Mouse (Mus musculus) neural tube, embryonic 13.5 days (tissue): ENCODE results near the gene Rps6ka4. TPM values are rescaled to one million over a fixed set of nuclear protein-coding genes. Genes with fewer than 3 reads are reported as not detected.

Source experiments
- ATAC-seq: fragments of 200-750 bp; cut with Nextera tagmentation; 2 replicates; pipeline ENCODE4 v1.8.0; 2017; ENCODE audit warnings: low read depth, mild to moderate bottlenecking, moderate TSS enrichment, moderate library complexity
- H3K27ac ChIP-seq: fragments of 300-500 bp; sonication (generic); replicated peaks from 2 replicates; pipeline ENCODE4 v1.5.1; 2015; ENCODE audit warnings: moderate library complexity, mild to moderate bottlenecking, inconsistent platforms
- H3K27me3 ChIP-seq: fragments of 300-500 bp; sonication (generic); 2 replicates; pipeline ENCODE4 v1.6.1; 2015; ENCODE audit warnings: mild to moderate bottlenecking, inconsistent platforms
- H3K36me3 ChIP-seq: fragments of 300-500 bp; sonication (generic); 2 replicates; pipeline ENCODE4 v1.6.1; 2015; ENCODE audit warnings: mild to moderate bottlenecking, inconsistent platforms
- H3K4me1 ChIP-seq: fragments of 300-500 bp; sonication (generic); replicated peaks from 2 replicates; pipeline ENCODE4 v1.6.1; 2015; ENCODE audit warnings: inconsistent platforms
- H3K4me2 ChIP-seq: fragments of 300-500 bp; sonication (generic); 2 replicates; pipeline ENCODE4 v1.6.1; 2015; ENCODE audit warnings: inconsistent platforms, mild to moderate bottlenecking, moderate library complexity
- H3K4me3 ChIP-seq: fragments of 300-500 bp; sonication (generic); 2 replicates; pipeline ENCODE4 v1.5.1; 2015; ENCODE audit warnings: mild to moderate bottlenecking, inconsistent platforms
- H3K9ac ChIP-seq: fragments of 300-500 bp; sonication (generic); 2 replicates; pipeline ENCODE4 v1.6.1; 2015; ENCODE audit warnings: moderate library complexity, mild to moderate bottlenecking, inconsistent platforms
- H3K9me3 ChIP-seq: fragments of 300-500 bp; sonication (generic); 2 replicates; pipeline ENCODE4 v1.6.1; 2016; ENCODE audit warnings: inconsistent platforms
- WGBS: fragments of 180-500 bp; shearing (Covaris S2); methylation state at CpG from one replicate; pipeline ENCODE4 v1.1.7; 2015; 5-methylcytosine and 5-hydroxymethylcytosine counted together
- polyA plus RNA-seq: library from polyadenylated mRNA; unstranded; fragments of >200 nt; fragmentation: Nextera tagmentation; extraction: Ambion mirVana; gene quantifications from 2 replicates; pipeline ENCODE4 v1.2.1, GENCODE M21; 2015

The Rps6ka4 gene
- polyA plus RNA-seq, result 8.4 and 9.8 TPM in 2 replicates

GRCm38 (mm10) chr19:6840475-6841291, at the start of gene Rps6ka4:
Gene Rps6ka4 (minus strand): TSS chr19:6840636.
- peak within 1 kb of the TSS; percentile 23; the same call in 1 of the 2 replicates for H3K27ac ChIP-seq
- peaks cover 89% of the 10 kb centered on the region for H3K27me3 ChIP-seq
- H3K36me3 ChIP-seq, result no peaks in the 10 kb centered on the region
- H3K4me2 ChIP-seq, result peak within 1 kb of the TSS; percentile 98
- H3K9me3 ChIP-seq, result no peaks in the 10 kb centered on the region
- H3K4me1 ChIP-seq, result peaks cover 25% of the 10 kb centered on the region
- ATAC-seq, result peak; percentile 86
- WGBS, result 1% methylated on average over 40 of the region's 44 CpGs
- peak within 1 kb of the TSS; percentile 83 for H3K9ac ChIP-seq
- peak within 1 kb of the TSS; percentile 65 for H3K4me3 ChIP-seq

GRCm38 (mm10) chr19:6877965-6878364, 37.5 kb upstream of the Rps6ka4 start:
- Histone ChIP-seq H3K4me2 (no peak overlapping the region), H3K4me3 (no peak overlapping the region), H3K27me3 (no peaks in the 10 kb centered on the region), H3K27ac (no peak overlapping the region), H3K36me3 (no peaks in the 10 kb centered on the region), H3K9ac (no peak overlapping the region), H3K4me1 (no peaks in the 10 kb centered on the region), H3K9me3 (peaks cover 14% of the 10 kb centered on the region)
- WGBS, result 84% methylated on average over 4 of the region's 4 CpGs
- no peak for ATAC-seq

GRCm38 (mm10) chr19:6876799-6877198, 36.4 kb upstream of the Rps6ka4 start:
- Histone ChIP-seq H3K27me3 (no peaks in the 10 kb centered on the region), H3K4me2 (no peak overlapping the region), H3K4me3 (no peak overlapping the region), H3K9ac (no peak overlapping the region), H3K27ac (no peak overlapping the region), H3K36me3 (no peaks in the 10 kb centered on the region), H3K9me3 (peaks cover 14% of the 10 kb centered on the region), H3K4me1 (no peaks in the 10 kb centered on the region)
- ATAC-seq, result no peak

GRCm38 (mm10) chr19:6875834-6876233, 35.4 kb upstream of the Rps6ka4 start:
- Histone ChIP-seq H3K27ac (no peak overlapping the region), H3K9me3 (peaks cover 11% of the 10 kb centered on the region), H3K4me3 (no peak overlapping the region), H3K4me2 (no peak overlapping the region), H3K36me3 (no peaks in the 10 kb centered on the region), H3K27me3 (no peaks in the 10 kb centered on the region), H3K9ac (no peak overlapping the region), H3K4me1 (no peaks in the 10 kb centered on the region)
- no peak for ATAC-seq
- WGBS, result 86% methylated on average over 6 of the region's 6 CpGs

- Histone ChIP-seq H3K36me3 (no peaks in the 10 kb centered on the region), H3K9me3 (0 out of 2 replicates have a peak, but pooled peaks cover 3% of the 10 kb centered on the region), H3K4me1 (no peaks in the 10 kb centered on the region), H3K4me3 (no peak overlapping the region), H3K27me3 (no peaks in the 10 kb centered on the region), H3K9ac (no peak overlapping the region), H3K4me2 (no peak overlapping the region), H3K27ac (no peak overlapping the region)
- 69% methylated on average over 1 of the region's 1 CpGs for WGBS
- ATAC-seq, result no peak
Measured at GRCm38 (mm10) chr19:6874257-6874656, 33.8 kb upstream of the Rps6ka4 start.

GRCm38 (mm10) chr19:6872701-6873100, 32.3 kb upstream of the Rps6ka4 start:
- H3K9me3 ChIP-seq, result no peaks in the 10 kb centered on the region
- no peaks in the 10 kb centered on the region for H3K36me3 ChIP-seq
- no peak overlapping the region for H3K9ac ChIP-seq
- H3K27me3 ChIP-seq, result no peaks in the 10 kb centered on the region
- no peak overlapping the region for H3K27ac ChIP-seq
- H3K4me3 ChIP-seq, result no peak overlapping the region
- H3K4me1 ChIP-seq, result no peaks in the 10 kb centered on the region
- H3K4me2 ChIP-seq, result no peak overlapping the region
- 78% methylated on average over 3 of the region's 3 CpGs for WGBS
- no peak for ATAC-seq

- H3K9me3 ChIP-seq, result no peaks in the 10 kb centered on the region
- ATAC-seq, result no peak
- no peaks in the 10 kb centered on the region for H3K36me3 ChIP-seq
- no peak overlapping the region for H3K9ac ChIP-seq
- H3K27ac ChIP-seq, result no peak overlapping the region
- H3K4me2 ChIP-seq, result no peak overlapping the region
- no peaks in the 10 kb centered on the region for H3K4me1 ChIP-seq
- no peak overlapping the region for H3K4me3 ChIP-seq
- no peaks in the 10 kb centered on the region for H3K27me3 ChIP-seq
- 70% methylated on average over 5 of the region's 5 CpGs for WGBS
Measured at GRCm38 (mm10) chr19:6871574-6872271, 31.3 kb upstream of the Rps6ka4 start.

- no peak for ATAC-seq
- H3K4me3 ChIP-seq, result no peak overlapping the region
- H3K27me3 ChIP-seq, result no peaks in the 10 kb centered on the region
- WGBS, result 2% methylated on average over 5 of the region's 5 CpGs
- no peak overlapping the region for H3K9ac ChIP-seq
- H3K9me3 ChIP-seq, result peaks cover 5% of the 10 kb centered on the region; the same call in 1 of the 2 replicates
- H3K4me2 ChIP-seq, result peak overlapping the region; percentile 30; the same call in 1 of the 2 replicates
- H3K36me3 ChIP-seq, result no peaks in the 10 kb centered on the region
- no peaks in the 10 kb centered on the region for H3K4me1 ChIP-seq
- no peak overlapping the region for H3K27ac ChIP-seq
Measured at GRCm38 (mm10) chr19:6869355-6869754, 28.9 kb upstream of the Rps6ka4 start.

GRCm38 (mm10) chr19:6861451-6861850, 21.0 kb upstream of the Rps6ka4 start:
- no peak overlapping the region for H3K4me2 ChIP-seq
- no peak overlapping the region for H3K4me3 ChIP-seq
- 95% methylated on average over 4 of the region's 4 CpGs for WGBS
- peaks cover 5% of the 10 kb centered on the region; the same call in 1 of the 2 replicates for H3K9me3 ChIP-seq
- H3K36me3 ChIP-seq, result no peaks in the 10 kb centered on the region
- H3K9ac ChIP-seq, result no peak overlapping the region
- H3K27ac ChIP-seq, result no peak overlapping the region
- 0 out of 2 replicates have a peak, but pooled peaks cover 2% of the 10 kb centered on the region for H3K4me1 ChIP-seq
- ATAC-seq, result no peak
- H3K27me3 ChIP-seq, result no peaks in the 10 kb centered on the region

- H3K4me1 ChIP-seq, result peaks cover 9% of the 10 kb centered on the region
- no peaks in the 10 kb centered on the region for H3K36me3 ChIP-seq
- ATAC-seq, result no peak
- no peak overlapping the region for H3K27ac ChIP-seq
- 89% methylated on average over 6 of the region's 6 CpGs for WGBS
- no peak overlapping the region for H3K4me3 ChIP-seq
- no peak overlapping the region for H3K4me2 ChIP-seq
- H3K27me3 ChIP-seq, result no peaks in the 10 kb centered on the region
- peaks cover 5% of the 10 kb centered on the region; the same call in 1 of the 2 replicates for H3K9me3 ChIP-seq
- no peak overlapping the region for H3K9ac ChIP-seq
Measured at GRCm38 (mm10) chr19:6860706-6861105, 20.3 kb upstream of the Rps6ka4 start.

GRCm38 (mm10) chr19:6859971-6860370, 19.5 kb upstream of the Rps6ka4 start:
- Histone ChIP-seq H3K9me3 (peaks cover 5% of the 10 kb centered on the region; the same call in 1 of the 2 replicates), H3K4me1 (peaks cover 17% of the 10 kb centered on the region), H3K4me3 (no peak overlapping the region), H3K27me3 (no peaks in the 10 kb centered on the region), H3K36me3 (no peaks in the 10 kb centered on the region), H3K9ac (no peak overlapping the region), H3K27ac (no peak overlapping the region), H3K4me2 (no peak overlapping the region)
- 86% methylated on average over 3 of the region's 3 CpGs for WGBS
- no peak for ATAC-seq

GRCm38 (mm10) chr19:6859032-6859651, 18.7 kb upstream of the Rps6ka4 start:
- WGBS, result 73% methylated on average over 2 of the region's 2 CpGs
- Histone ChIP-seq H3K36me3 (no peaks in the 10 kb centered on the region), H3K9me3 (no peaks in the 10 kb centered on the region), H3K27ac (no peak overlapping the region), H3K4me1 (peaks cover 20% of the 10 kb centered on the region), H3K9ac (no peak overlapping the region), H3K4me3 (no peak overlapping the region), H3K27me3 (0 out of 2 replicates have a peak, but pooled peaks cover 6% of the 10 kb centered on the region), H3K4me2 (no peak overlapping the region)
- ATAC-seq, result no peak
